Mouse (Mus musculus): ENCODE measurements around the gene Gm13275. TPM values are rescaled to one million over a fixed set of nuclear protein-coding genes. Genes with fewer than 3 reads are reported as not detected.
A peak's percentile ranks its signal among the peaks of the same experiment; 100 is the strongest.
"Not testable (repeated sequence)": the region's sequence is repeated elsewhere in the genome, so short reads cannot be mapped to it uniquely, and the experiment has no call there.

Gene Gm13275
- polyA plus RNA-seq, 1 experiment from 2014 or later = not detected

DNA sequence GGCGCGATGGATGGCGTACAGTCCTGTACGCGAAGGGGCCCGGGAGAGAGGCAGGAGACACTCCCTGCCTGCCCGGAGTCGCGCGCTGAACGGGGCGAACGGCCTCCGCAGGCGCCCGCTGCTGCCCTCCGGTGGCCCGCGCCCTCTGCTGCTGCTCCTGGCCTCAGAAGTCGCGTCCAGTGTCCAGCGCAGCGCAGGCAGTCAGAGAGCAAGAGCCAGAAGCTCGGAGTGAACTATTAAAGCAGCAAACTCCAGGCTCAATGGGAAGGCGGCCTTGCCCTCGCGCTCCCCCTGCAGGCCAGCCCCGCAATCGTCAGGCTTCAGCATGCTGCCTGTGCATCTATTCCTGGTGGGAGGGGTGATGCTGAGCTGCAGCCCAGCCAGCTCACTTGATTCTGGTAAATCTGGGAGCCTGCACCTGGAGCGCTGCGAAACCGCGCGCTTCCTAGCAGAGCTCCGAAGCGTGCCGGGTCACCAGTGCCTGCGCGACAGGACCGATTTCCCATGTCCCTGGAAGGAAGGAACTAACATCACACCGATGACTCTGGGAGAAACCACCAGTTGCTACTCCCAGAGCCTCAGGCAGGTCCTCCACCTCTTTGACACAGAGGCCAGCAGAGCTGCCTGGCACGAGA is 30.8 kb upstream of the Gm13275 start:
- H3K36me3 ChIP-seq; ATAC-seq (ENCODE audit: extremely low read depth, insufficient number of reproducible peaks, low FRiP score, low TSS enrichment); H3K4me1 ChIP-seq; H3K9me3 ChIP-seq; H3K27me3 ChIP-seq (replicated peaks): not testable (repeated sequence)
- H3K4me2 ChIP-seq = peak overlapping the region; percentile 57
- peak overlapping the region; percentile 42 for H3K4me3 ChIP-seq
- 5% methylated on average over 25 of the region's 42 CpGs for WGBS
- peak overlapping the region; percentile 56 for H3K27ac ChIP-seq (replicated peaks)
- peak overlapping the region; percentile 62 for H3K9ac ChIP-seq

DNA sequence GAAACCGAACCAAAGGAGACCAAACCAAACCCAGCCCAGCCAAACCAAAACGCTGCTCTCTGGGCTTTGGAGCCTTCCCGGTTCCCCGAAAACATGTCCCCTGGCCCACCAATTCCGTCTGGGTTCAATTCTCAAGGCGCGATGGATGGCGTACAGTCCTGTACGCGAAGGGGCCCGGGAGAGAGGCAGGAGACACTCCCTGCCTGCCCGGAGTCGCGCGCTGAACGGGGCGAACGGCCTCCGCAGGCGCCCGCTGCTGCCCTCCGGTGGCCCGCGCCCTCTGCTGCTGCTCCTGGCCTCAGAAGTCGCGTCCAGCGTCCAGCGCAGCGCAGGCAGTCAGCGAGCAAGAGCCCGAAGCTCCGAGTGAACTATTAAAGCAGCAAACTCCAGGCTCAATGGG is 20.8 kb upstream of the Gm13275 start, which contains the start of gene Gm13290:
Gm13290 (plus strand) TSS at position 301 of the 400 bp plus-strand sequence.
- H3K27me3 ChIP-seq (replicated peaks); H3K36me3 ChIP-seq; H3K4me1 ChIP-seq; H3K9ac ChIP-seq; H3K9me3 ChIP-seq; ATAC-seq (ENCODE audit: extremely low read depth, insufficient number of reproducible peaks, low FRiP score, low TSS enrichment); H3K4me3 ChIP-seq; H3K27ac ChIP-seq (replicated peaks); H3K4me2 ChIP-seq: not testable (repeated sequence)
- WGBS = no CpG with 5 or more reads among the region's 32 CpGs

DNA sequence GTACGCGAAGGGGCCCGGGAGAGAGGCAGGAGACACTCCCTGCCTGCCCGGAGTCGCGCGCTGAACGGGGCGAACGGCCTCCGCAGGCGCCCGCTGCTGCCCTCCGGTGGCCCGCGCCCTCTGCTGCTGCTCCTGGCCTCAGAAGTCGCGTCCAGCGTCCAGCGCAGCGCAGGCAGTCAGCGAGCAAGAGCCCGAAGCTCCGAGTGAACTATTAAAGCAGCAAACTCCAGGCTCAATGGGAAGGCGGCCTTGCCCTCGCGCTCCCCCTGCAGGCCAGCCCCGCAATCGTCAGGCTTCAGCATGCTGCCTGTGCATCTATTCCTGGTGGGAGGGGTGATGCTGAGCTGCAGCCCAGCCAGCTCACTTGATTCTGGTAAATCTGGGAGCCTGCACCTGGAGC is 17.7 kb upstream of the Gm13275 start, which contains the start of gene Gm13289:
Gm13289 (plus strand) TSS at position 301 of the 400 bp plus-strand sequence.
- H3K36me3 ChIP-seq; H3K27ac ChIP-seq (replicated peaks); ATAC-seq (ENCODE audit: extremely low read depth, insufficient number of reproducible peaks, low FRiP score, low TSS enrichment); H3K4me3 ChIP-seq; H3K9me3 ChIP-seq; H3K4me2 ChIP-seq; H3K27me3 ChIP-seq (replicated peaks); H3K4me1 ChIP-seq; H3K9ac ChIP-seq: not testable (repeated sequence)
- no CpG with 5 or more reads among the region's 29 CpGs for WGBS

DNA sequence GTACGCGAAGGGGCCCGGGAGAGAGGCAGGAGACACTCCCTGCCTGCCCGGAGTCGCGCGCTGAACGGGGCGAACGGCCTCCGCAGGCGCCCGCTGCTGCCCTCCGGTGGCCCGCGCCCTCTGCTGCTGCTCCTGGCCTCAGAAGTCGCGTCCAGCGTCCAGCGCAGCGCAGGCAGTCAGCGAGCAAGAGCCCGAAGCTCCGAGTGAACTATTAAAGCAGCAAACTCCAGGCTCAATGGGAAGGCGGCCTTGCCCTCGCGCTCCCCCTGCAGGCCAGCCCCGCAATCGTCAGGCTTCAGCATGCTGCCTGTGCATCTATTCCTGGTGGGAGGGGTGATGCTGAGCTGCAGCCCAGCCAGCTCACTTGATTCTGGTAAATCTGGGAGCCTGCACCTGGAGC is 14.7 kb upstream of the Gm13275 start, which contains the start of gene Gm13272:
Gm13272 (plus strand) TSS at position 301 of the 400 bp plus-strand sequence.
- not testable (repeated sequence) for H3K4me3 ChIP-seq; H3K27me3 ChIP-seq (replicated peaks); H3K4me1 ChIP-seq; H3K36me3 ChIP-seq; H3K9ac ChIP-seq; H3K27ac ChIP-seq (replicated peaks); ATAC-seq (ENCODE audit: extremely low read depth, insufficient number of reproducible peaks, low FRiP score, low TSS enrichment); H3K4me2 ChIP-seq; H3K9me3 ChIP-seq
- no CpG with 5 or more reads among the region's 29 CpGs for WGBS

DNA sequence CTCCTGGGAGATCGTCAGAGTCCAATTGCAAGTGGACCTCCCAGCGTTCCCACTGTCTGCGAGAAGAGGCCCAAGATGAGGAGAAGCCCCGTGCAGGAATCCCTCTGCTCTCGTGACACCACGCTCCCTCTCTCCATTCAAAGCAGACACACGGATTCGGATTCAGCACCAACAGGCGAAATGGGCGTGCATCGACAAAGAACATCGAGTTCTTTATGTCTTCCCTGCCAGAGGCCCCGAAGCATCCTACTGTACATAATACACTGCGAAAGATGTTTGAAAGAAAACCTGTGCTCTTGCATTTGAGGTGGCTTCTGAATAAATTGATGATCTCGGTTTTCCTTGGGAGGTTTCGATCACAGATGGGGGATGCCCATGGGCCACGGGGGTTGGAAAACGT is 14.0 kb upstream of the Gm13275 start:
- not testable (repeated sequence) for H3K4me1 ChIP-seq; H3K27ac ChIP-seq (replicated peaks); H3K9me3 ChIP-seq; H3K4me2 ChIP-seq; ATAC-seq (ENCODE audit: extremely low read depth, insufficient number of reproducible peaks, low FRiP score, low TSS enrichment); H3K27me3 ChIP-seq (replicated peaks); H3K4me3 ChIP-seq; H3K36me3 ChIP-seq; H3K9ac ChIP-seq
- WGBS = 40% methylated on average over 16 of the region's 18 CpGs

DNA sequence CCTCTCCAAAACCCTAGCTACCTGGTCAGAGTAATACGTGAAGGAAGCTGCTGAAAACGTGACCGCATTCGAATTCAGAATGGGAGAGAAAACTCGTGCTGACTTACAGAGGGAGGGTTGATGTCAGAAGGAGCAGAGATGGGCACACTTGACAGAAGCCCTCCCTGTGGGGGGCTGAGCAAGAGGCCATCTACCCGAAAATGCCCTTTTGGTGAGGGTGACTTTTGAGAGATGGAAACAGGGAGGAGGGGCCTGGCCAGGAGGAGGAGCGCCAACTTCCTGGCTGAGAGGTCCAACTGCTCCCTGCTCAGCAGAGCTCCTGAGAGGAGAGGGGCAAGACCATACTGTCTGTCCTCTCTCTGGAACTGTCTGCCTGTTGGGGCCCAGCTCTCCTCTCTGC is 12.5 kb upstream of the Gm13275 start, which contains the start of gene Ifnz:
Ifnz (plus strand) TSS at position 301 of the 400 bp plus-strand sequence.
- Histone ChIP-seq H3K4me2 (peak within 1 kb of the TSS; percentile 58), H3K9ac (0 out of 2 replicates have a peak within 1 kb of the TSS, but pooled peaks have one; percentile 47), H3K27ac (replicated peaks) (peak within 1 kb of the TSS; percentile 66), H3K4me3 (peak within 1 kb of the TSS; percentile 37)
- H3K9me3 ChIP-seq; ATAC-seq (ENCODE audit: extremely low read depth, insufficient number of reproducible peaks, low FRiP score, low TSS enrichment); H3K36me3 ChIP-seq; H3K27me3 ChIP-seq (replicated peaks); H3K4me1 ChIP-seq: not testable (repeated sequence)
- 13% methylated on average over 4 of the region's 7 CpGs for WGBS

GRCm38 (mm10) chr4:88782335-88782734 is 12.0 kb upstream of the Gm13275 start:
- 0% methylated on average over 14 of the region's 31 CpGs for WGBS
- Histone ChIP-seq H3K4me3 (peak overlapping the region; percentile 37), H3K27ac (replicated peaks) (peak overlapping the region; percentile 66), H3K4me2 (peak overlapping the region; percentile 58), H3K9ac (0 out of 2 replicates have a peak overlapping the region, but pooled peaks have one; percentile 47)
- not testable (repeated sequence) for H3K4me1 ChIP-seq; H3K27me3 ChIP-seq (replicated peaks); H3K9me3 ChIP-seq; ATAC-seq (ENCODE audit: extremely low read depth, insufficient number of reproducible peaks, low FRiP score, low TSS enrichment); H3K36me3 ChIP-seq

DNA sequence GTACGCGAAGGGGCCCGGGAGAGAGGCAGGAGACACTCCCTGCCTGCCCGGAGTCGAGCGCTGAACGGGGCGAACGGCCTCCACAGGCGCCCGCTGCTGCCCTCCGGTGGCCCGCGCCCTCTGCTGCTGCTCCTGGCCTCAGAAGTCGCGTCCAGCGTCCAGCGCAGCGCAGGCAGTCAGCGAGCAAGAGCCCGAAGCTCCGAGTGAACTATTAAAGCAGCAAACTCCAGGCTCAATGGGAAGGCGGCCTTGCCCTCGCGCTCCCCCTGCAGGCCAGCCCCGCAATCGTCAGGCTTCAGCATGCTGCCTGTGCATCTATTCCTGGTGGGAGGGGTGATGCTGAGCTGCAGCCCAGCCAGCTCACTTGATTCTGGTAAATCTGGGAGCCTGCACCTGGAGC is 8.9 kb upstream of the Gm13275 start, which contains the start of gene Gm13276:
Gm13276 (plus strand) TSS at position 301 of the 400 bp plus-strand sequence.
- H3K9me3 ChIP-seq; H3K4me2 ChIP-seq; H3K36me3 ChIP-seq; H3K9ac ChIP-seq; H3K4me1 ChIP-seq; H3K27me3 ChIP-seq (replicated peaks); H3K27ac ChIP-seq (replicated peaks); ATAC-seq (ENCODE audit: extremely low read depth, insufficient number of reproducible peaks, low FRiP score, low TSS enrichment); H3K4me3 ChIP-seq: not testable (repeated sequence)
- no CpG with 5 or more reads among the region's 27 CpGs for WGBS

- H3K4me1 ChIP-seq; H3K4me3 ChIP-seq; H3K9me3 ChIP-seq; H3K27me3 ChIP-seq (replicated peaks); H3K4me2 ChIP-seq; H3K27ac ChIP-seq (replicated peaks); H3K36me3 ChIP-seq; H3K9ac ChIP-seq; ATAC-seq (ENCODE audit: extremely low read depth, insufficient number of reproducible peaks, low FRiP score, low TSS enrichment): not testable (repeated sequence)
- WGBS = no CpG with 5 or more reads among the region's 28 CpGs
Observed at GRCm38 (mm10) chr4:88788402-88788801, 5.9 kb upstream of the Gm13275 start, which contains the start of gene Gm13277. Gene Gm13277 (plus strand): TSS chr4:88788632.

DNA sequence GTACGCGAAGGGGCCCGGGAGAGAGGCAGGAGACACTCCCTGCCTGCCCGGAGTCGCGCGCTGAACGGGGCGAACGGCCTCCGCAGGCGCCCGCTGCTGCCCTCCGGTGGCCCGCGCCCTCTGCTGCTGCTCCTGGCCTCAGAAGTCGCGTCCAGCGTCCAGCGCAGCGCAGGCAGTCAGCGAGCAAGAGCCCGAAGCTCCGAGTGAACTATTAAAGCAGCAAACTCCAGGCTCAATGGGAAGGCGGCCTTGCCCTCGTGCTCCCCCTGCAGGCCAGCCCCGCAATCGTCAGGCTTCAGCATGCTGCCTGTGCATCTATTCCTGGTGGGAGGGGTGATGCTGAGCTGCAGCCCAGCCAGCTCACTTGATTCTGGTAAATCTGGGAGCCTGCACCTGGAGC is 3.0 kb upstream of the Gm13275 start, which contains the start of gene Gm13278:
Gm13278 (plus strand) TSS at position 301 of the 400 bp plus-strand sequence.
- H3K36me3 ChIP-seq; H3K4me1 ChIP-seq; H3K27ac ChIP-seq (replicated peaks); H3K27me3 ChIP-seq (replicated peaks); H3K9me3 ChIP-seq; H3K9ac ChIP-seq; ATAC-seq (ENCODE audit: extremely low read depth, insufficient number of reproducible peaks, low FRiP score, low TSS enrichment); H3K4me3 ChIP-seq; H3K4me2 ChIP-seq: not testable (repeated sequence)
- no CpG with 5 or more reads among the region's 28 CpGs for whole genome bisulfite sequencing

DNA sequence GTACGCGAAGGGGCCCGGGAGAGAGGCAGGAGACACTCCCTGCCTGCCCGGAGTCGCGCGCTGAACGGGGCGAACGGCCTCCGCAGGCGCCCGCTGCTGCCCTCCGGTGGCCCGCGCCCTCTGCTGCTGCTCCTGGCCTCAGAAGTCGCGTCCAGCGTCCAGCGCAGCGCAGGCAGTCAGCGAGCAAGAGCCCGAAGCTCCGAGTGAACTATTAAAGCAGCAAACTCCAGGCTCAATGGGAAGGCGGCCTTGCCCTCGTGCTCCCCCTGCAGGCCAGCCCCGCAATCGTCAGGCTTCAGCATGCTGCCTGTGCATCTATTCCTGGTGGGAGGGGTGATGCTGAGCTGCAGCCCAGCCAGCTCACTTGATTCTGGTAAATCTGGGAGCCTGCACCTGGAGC is 2.8 kb downstream of the Gm13275 start, which contains the start of gene Gm13279:
Gm13279 (plus strand) TSS at position 301 of the 400 bp plus-strand sequence.
- not testable (repeated sequence) for H3K27ac ChIP-seq (replicated peaks); ATAC-seq (ENCODE audit: extremely low read depth, insufficient number of reproducible peaks, low FRiP score, low TSS enrichment); H3K4me2 ChIP-seq; H3K9me3 ChIP-seq; H3K36me3 ChIP-seq; H3K4me3 ChIP-seq; H3K9ac ChIP-seq; H3K4me1 ChIP-seq; H3K27me3 ChIP-seq (replicated peaks)
- no CpG with 5 or more reads among the region's 28 CpGs for WGBS

DNA sequence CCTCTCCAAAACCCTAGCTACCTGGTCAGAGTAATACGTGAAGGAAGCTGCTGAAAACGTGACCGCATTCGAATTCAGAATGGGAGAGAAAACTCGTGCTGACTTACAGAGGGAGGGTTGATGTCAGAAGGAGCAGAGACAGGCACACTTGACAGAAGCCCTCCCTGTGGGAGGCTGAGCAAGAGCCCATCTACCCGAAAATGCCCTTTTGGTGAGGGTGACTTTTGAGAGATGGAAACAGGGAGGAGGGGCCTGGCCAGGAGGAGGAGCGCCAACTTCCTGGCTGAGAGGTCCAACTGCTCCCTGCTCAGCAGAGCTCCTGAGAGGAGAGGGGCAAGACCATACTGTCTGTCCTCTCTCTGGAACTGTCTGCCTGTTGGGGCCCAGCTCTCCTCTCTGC is 5.1 kb downstream of the Gm13275 start, which contains the start of gene Gm13285:
Gm13285 (plus strand) TSS at position 301 of the 400 bp plus-strand sequence.
- H3K4me1 ChIP-seq, H3K36me3 ChIP-seq: not testable (repeated sequence)
- 19% methylated on average over 5 of the region's 7 CpGs for WGBS

More for the DNA sequence above, 5.1 kb downstream of the Gm13275 start, which contains the start of gene Gm13285:
- ATAC-seq (ENCODE audit: extremely low read depth, insufficient number of reproducible peaks, low FRiP score, low TSS enrichment); H3K9ac ChIP-seq; H3K4me2 ChIP-seq; H3K27ac ChIP-seq (replicated peaks); H3K27me3 ChIP-seq (replicated peaks); H3K4me3 ChIP-seq; H3K9me3 ChIP-seq: not testable (repeated sequence)

All from heart, embryonic 13.5 days (tissue).